Mouse (Mus musculus): ENCODE measurements around the gene Gtf2e1. TPM values are rescaled to one million over a fixed set of nuclear protein-coding genes. Genes with fewer than 3 reads are reported as not detected.
A peak's percentile ranks its signal among the peaks of the same experiment; 100 is the strongest.

Gtf2e1 gene
- total RNA-seq, 1 experiment from 2014 or later: 31.3 TPM

DNA sequence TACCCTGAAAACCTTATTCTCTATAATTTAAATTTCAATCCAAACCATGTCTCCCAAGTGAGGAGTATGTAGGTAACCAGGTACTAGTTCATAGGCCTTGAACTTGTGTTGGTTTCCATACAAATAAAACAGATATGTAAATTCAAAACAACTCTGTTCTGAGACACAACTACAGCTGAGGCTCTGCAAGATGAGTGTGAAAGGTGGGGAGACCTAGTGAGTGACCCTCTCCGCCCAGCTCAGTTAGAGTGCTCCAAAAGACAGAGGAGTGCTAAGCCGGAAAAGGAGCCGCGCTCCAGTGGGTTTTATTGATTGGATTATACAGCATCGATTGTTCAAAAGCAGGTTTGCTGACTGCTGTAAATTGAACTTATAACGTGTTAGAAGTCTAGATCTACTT, 22.8 kb upstream of the Gtf2e1 start:
- no peak for ATAC-seq (replicated peaks in 1 of 2; ENCODE audit: insufficient read depth in 1 of 2, low FRiP score in 2 of 2, low TSS enrichment in 1 of 2, low read depth in 1 of 2, poor library complexity in 2 of 2, severe bottlenecking in 2 of 2)

DNA sequence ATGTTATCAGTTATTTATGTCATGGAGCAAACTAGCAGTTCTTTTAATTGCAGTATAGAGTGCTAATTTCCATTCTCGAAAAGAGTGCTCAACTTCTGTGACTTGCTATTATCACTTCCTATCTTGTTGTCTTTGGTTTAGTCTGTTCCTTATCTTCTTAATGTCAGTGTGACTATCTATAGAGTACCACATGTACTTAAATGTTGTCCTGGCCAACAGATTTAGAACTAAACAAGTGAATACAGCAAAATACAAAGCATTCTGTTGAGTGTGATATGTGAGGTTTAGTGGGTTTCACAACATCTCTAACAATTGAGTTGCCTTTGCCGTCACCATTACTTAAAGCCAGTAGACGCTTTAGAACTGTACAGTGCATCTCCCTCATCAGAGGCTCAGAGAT, 13.2 kb upstream of the Gtf2e1 start:
- ATAC-seq (replicated peaks in 1 of 2; ENCODE audit: insufficient read depth in 1 of 2, low FRiP score in 2 of 2, low TSS enrichment in 1 of 2, low read depth in 1 of 2, poor library complexity in 2 of 2, severe bottlenecking in 2 of 2): no peak

DNA sequence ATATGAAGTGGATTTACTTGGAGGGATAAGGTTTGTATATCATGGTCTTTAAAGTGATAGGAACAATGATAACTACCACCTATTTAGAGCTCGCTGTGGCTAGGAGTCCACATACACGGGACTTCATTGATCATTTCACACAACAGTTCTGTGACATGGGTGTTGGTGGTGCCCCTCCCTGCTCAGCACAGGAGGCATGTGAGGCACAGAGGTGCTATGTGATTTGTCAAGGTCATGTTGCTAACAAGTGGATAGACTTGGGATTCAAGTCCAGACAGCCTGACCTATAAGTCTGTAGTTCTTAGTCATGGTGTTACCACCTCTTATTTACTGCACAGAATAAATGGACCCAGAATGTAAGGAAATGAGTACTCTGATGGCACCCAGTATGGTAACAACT, 11.4 kb upstream of the Gtf2e1 start:
- no peak for ATAC-seq (replicated peaks in 1 of 2; ENCODE audit: insufficient read depth in 1 of 2, low FRiP score in 2 of 2, low TSS enrichment in 1 of 2, low read depth in 1 of 2, poor library complexity in 2 of 2, severe bottlenecking in 2 of 2)

DNA sequence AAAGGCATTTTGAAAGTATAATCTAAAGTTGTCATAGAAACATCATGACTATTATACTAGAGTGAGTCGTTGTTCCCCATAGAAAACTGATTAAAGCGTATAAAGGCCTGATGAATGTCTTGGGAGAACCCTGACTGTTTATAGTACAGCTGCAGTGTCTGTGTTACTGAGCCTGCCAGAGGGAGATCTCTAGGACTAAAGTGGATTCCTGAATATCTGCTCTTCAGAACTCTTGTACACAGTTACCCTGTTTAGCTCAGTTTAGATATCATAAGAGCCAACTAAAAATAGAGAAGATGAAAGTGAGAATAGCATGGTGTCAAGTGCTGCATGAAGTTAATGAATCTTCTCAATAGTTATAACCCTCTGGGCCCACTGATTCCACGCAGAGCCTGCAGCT, 10.7 kb upstream of the Gtf2e1 start:
- no peak for ATAC-seq (replicated peaks in 1 of 2; ENCODE audit: insufficient read depth in 1 of 2, low FRiP score in 2 of 2, low TSS enrichment in 1 of 2, low read depth in 1 of 2, poor library complexity in 2 of 2, severe bottlenecking in 2 of 2)

DNA sequence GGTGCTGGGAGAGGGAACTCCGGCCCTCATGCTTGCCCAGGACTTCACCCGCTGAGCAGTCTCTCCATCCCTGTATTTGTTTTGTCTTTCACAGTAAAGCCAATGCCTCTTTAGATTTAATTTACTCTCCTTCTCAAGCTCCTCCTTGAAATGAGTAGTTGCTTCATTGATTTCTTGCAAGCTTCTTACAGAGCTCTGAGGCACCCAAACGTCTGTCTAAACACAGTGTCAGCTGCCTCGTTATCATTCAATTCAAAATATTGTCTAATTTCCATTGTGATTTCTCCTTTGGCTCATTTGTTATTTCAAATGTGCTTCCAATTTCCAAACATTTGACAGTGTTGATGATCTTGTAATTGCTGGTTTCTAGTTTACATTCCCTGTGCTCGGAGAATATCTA, 6.7 kb upstream of the Gtf2e1 start:
- no peak for ATAC-seq (replicated peaks in 1 of 2; ENCODE audit: insufficient read depth in 1 of 2, low FRiP score in 2 of 2, low TSS enrichment in 1 of 2, low read depth in 1 of 2, poor library complexity in 2 of 2, severe bottlenecking in 2 of 2)

DNA sequence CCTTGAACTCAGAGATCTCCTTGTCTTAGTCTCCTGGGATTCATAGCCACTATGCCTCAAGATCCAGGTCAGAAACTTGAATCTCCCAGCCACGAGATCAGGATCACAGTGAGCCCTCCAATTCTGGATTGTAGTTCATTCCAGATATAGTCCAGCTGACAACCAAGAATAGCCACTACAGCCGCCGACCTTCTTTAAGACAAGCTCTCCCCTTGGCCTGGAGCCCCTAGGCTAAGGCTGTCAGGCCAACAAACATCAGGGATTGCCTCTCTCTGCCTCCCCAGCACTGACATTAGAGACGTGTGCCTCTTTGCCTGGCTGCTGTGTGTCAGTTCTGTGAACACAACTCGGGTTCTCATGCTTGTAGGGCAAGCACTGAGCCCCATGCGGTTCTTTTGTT, 1.2 kb upstream of the Gtf2e1 start:
- ATAC-seq (replicated peaks in 1 of 2; ENCODE audit: insufficient read depth in 1 of 2, low FRiP score in 2 of 2, low TSS enrichment in 1 of 2, low read depth in 1 of 2, poor library complexity in 2 of 2, severe bottlenecking in 2 of 2): no peak

DNA sequence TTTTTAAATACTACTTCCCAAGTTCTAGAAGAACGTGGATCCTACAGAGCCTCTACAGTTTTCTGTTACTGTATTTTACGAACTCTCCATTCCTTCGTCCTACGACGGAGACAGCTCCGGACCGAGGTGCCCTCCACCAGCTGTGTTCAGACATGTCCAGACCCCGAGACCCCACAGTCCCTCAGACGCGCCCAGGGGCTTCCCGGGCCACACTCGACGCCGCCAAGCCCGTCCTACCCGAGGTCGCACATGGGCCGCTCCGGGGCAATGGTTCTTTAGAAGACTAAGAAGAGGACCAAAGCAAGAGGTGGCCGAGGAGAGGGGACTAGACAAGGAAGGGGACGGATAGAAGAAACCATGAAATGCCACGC, 364 bp downstream of the Gtf2e1 start:
- peak; percentile 35 to 51 for ATAC-seq (replicated peaks in 1 of 2; ENCODE audit: insufficient read depth in 1 of 2, low FRiP score in 2 of 2, low TSS enrichment in 1 of 2, low read depth in 1 of 2, poor library complexity in 2 of 2, severe bottlenecking in 2 of 2)

DNA sequence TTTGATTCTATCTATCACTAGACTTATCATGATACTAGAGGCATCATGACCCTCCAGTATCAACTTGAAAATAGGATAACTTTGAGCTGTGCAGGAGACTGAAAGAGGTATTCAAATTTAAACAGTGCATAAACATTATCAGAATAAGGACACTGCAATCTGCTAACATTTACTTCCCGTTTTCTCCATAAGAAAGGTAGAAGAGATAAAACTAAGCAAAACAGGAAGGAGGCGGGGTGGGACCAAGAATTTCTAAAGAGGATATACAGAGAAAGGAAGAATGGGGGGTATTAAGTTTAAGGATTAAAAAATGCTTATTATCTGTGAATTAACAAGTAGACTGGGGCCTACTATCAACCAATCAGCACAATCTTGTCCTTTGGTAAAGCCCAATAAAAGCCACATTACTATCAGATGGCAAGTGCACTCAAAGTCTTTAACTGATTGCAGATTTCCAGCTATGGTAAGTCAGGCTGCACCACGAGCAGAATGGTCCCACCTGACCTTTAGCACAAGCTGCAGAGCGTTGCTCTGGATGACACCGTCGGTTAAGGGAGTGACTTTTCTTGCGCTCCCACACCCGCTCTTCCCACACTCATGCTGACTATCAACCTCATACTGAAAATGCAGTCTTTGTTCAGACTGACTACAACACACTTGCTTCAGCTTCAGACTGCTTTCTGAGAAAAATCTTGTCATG, 6.1 kb downstream of the Gtf2e1 start:
- no peak; a peak in 1 of 4 replicates for ATAC-seq (replicated peaks in 1 of 2; ENCODE audit: insufficient read depth in 1 of 2, low FRiP score in 2 of 2, low TSS enrichment in 1 of 2, low read depth in 1 of 2, poor library complexity in 2 of 2, severe bottlenecking in 2 of 2)

DNA sequence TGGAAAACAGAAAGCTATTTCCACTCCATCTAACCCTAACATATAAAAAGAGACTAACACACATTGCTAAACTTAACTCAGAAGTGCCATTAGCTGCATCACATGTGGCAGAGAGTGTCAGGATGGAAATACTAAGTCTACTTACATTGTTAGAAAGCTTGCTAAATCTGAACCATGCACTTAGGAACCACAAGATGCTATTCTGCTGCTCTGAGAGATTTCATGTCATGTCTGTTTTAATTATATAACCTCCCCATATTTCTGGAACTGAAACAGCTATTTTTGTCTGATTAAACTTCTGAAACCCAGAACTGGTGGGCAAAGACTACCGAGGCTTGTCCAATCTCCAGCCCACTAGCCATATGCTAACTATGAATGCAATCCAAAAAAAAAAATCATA, 7.5 kb downstream of the Gtf2e1 start:
- no peak for ATAC-seq (replicated peaks in 1 of 2; ENCODE audit: insufficient read depth in 1 of 2, low FRiP score in 2 of 2, low TSS enrichment in 1 of 2, low read depth in 1 of 2, poor library complexity in 2 of 2, severe bottlenecking in 2 of 2)

DNA sequence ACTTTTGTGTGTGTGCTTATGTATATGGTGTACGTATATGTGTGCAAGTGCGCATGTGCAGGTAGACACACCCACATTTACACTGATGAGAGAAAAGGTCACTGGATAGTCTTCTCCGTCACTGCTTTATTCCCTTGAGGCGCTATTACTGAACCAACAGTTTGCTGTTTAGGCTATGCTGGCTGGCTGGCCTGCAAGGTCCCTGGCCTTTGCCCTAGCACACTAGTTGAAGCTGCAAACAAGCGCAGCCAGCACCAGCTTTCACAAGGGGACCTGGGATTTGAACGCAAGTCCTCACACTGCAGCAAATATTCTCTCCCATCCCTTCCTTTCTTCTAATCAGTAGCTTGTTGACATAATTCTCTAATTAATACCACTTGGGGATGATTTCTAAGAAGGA, 9.4 kb downstream of the Gtf2e1 start:
- no peak for ATAC-seq (replicated peaks in 1 of 2; ENCODE audit: insufficient read depth in 1 of 2, low FRiP score in 2 of 2, low TSS enrichment in 1 of 2, low read depth in 1 of 2, poor library complexity in 2 of 2, severe bottlenecking in 2 of 2)

DNA sequence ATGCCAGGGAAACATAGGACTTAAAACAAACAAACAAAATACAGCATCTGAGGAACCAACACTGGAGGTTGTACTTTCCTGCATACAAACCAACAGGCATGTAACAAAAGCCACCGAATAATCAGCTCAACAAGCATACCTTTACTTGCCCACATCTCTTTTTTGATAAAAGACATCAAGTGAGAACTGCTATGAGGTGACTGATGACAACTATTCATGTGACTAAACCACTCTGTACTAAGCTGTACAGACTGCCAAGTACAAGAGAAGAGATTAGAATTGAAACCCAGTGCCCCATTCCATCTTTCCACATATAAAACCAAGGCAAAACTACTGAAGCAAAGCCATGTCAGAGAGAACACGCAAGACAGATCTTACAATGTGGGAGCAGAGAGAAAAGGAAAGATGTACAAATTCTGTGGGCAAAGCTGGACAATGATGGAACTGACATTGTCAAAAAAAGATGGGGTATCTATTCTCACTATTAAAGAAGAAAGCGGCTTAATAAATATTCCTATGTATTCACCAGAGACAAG, 12.8 kb downstream of the Gtf2e1 start:
- no peak for ATAC-seq (replicated peaks in 1 of 2; ENCODE audit: insufficient read depth in 1 of 2, low FRiP score in 2 of 2, low TSS enrichment in 1 of 2, low read depth in 1 of 2, poor library complexity in 2 of 2, severe bottlenecking in 2 of 2)

DNA sequence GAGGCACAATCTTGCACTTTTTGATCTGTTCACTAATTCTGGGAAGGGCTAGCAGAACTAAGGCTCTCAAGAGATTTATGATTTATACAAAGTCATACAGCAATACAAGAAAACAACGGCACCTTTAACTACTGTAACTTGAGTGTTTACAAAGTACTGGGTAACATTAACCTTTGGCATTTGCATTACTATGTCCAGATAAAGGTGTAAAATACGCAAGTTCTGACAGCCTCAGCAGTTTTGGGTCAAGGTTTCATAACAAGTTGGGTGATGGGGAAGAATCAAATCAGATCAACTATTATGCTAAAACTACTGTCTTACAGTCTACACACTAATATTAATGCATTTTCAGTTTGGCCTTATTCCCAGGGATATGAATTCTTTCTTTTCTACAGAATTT, 14.5 kb downstream of the Gtf2e1 start:
- no peak for ATAC-seq (replicated peaks in 1 of 2; ENCODE audit: insufficient read depth in 1 of 2, low FRiP score in 2 of 2, low TSS enrichment in 1 of 2, low read depth in 1 of 2, poor library complexity in 2 of 2, severe bottlenecking in 2 of 2)

DNA sequence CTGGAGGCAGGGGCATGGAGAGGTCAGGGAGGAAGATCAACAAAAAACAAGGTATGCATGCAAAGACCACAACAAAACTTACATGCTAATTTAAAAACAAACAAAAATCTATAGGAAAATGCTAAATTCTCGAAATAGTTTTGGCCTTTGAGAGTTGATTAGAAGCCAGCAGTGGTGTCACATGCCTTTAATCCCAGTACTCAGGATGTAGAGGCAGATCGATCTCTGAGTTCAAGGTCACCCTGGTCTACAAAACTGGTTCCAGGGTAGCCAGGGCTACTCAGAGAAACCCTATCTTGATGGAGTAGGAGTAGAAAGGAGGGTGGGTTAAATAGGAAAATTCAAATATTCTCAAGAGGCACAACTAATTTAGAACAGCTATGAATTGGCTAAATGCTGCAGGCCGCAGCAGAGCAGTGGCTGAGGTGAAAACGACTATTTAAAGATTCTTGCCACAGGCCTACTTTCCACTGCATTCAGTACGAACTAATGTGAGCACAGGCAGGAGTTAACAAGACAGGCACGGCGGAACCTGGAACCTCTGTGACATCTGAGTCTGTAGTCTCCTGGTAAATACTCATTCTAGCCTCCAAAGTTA, 17.4 kb downstream of the Gtf2e1 start:
- no peak for ATAC-seq (replicated peaks in 1 of 2; ENCODE audit: insufficient read depth in 1 of 2, low FRiP score in 2 of 2, low TSS enrichment in 1 of 2, low read depth in 1 of 2, poor library complexity in 2 of 2, severe bottlenecking in 2 of 2)

DNA sequence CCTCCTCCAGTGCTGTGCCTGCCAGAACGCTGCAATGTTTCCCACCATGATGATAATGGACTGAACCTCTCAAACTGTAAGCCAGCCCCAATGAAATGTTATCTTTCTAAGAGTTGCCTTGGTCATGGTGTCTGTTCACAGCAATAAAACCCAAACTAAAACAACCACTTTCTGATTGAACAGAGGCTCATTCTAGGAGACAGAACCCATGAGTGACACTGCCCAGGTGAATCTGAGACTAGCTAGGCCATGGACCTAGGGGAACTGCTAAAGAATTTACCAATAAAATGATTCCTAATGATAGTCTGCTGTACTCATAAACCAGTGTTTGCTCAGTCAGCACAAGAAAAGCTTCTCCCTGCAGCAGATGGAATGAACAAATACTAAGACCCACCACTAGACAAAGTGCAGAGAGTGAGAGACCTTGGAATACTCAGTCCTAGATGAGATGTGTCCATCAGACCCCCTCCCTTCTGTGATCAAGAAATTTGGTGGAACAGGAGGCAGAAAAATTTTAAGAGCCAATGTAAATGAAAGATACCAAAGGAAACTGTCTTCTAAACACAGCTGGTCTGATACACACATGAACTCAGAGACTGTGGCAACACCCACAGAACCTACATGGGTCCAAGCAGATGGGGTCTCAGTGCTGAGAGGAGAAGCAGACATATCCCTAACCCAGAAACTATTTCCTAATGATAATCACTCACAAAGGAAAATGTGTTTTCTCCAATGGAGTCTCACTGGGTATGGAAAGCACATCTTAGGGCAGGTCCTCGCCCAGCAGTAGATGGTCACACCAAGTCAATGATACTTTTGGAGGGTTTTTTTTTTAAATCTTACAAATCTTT, 19.2 kb downstream of the Gtf2e1 start:
- no peak for ATAC-seq (replicated peaks in 1 of 2; ENCODE audit: insufficient read depth in 1 of 2, low FRiP score in 2 of 2, low TSS enrichment in 1 of 2, low read depth in 1 of 2, poor library complexity in 2 of 2, severe bottlenecking in 2 of 2)

DNA sequence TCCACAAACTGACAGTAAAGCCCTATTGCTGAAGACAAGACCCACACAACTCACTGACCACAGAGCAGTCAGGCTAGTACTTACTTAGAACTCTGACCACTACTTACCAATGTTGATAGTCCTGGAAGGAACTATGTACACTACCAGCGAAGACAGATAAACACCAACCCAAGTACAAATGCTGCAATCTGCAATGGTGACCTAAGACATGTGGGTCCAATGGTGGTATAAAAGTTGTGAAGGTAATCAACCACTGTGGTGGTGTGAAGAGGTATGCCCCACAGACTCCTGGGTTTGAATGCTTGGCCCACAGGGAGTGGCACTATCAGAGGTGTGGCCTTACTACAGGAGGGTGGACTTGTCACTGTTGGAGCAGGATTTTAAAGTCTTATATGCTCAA, 19.9 kb downstream of the Gtf2e1 start:
- ATAC-seq (replicated peaks in 1 of 2; ENCODE audit: insufficient read depth in 1 of 2, low FRiP score in 2 of 2, low TSS enrichment in 1 of 2, low read depth in 1 of 2, poor library complexity in 2 of 2, severe bottlenecking in 2 of 2): no peak

DNA sequence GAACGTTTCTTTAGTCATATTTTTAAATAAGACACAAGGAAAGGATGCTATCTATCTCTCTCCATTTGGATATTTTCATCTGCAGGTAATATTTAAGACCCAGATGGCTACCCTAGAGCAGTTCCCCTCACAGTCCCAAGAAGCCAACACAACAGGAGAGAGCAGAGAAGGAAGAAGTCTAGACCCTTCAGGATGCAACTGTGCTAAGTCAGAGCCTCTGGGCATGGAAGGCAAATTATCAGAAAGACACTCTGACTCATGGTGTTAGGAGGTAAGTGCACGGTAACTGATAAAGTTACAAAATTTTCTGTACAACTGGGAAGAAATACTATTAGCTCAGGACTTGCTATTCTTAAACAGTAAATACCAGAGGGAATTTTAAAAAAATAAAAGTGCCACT, 20.9 kb downstream of the Gtf2e1 start:
- no peak for ATAC-seq (replicated peaks in 1 of 2; ENCODE audit: insufficient read depth in 1 of 2, low FRiP score in 2 of 2, low TSS enrichment in 1 of 2, low read depth in 1 of 2, poor library complexity in 2 of 2, severe bottlenecking in 2 of 2)

DNA sequence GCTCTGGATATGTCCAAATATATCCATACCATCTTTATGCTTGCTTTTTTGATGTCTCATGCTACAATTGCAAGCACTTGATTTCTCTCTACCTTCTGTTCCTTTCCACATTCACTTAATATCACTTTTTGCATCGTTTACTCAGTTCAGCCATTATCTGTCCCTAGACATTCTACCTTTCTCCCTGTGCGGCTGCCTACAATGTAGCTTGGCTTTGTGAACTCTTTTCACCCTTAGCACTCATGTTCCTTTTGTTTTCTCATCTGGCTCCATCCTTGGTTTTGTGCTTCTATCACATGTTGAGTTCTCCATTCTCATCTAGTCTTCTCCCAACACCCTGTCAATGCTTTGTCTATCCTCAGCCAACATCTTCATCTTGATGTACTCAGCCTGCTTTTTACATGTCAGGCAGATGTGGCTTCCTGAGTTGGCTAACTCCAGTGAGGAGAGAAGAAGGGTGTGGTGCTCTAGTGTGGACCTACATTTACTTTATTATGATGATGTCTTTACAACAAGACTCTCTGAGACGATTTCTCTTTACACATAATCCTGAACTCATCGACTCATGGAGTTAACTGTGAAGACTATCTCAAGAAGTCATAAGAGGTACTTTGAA, 21.9 kb downstream of the Gtf2e1 start:
- no peak for ATAC-seq (replicated peaks in 1 of 2; ENCODE audit: insufficient read depth in 1 of 2, low FRiP score in 2 of 2, low TSS enrichment in 1 of 2, low read depth in 1 of 2, poor library complexity in 2 of 2, severe bottlenecking in 2 of 2)
